Mouse (Mus musculus) stomach, postnatal 0 days (tissue): ENCODE measurements around the gene Zfp286.

Source experiments
- CTCF ChIP-seq: IDR thresholded peaks from 2 replicates; pipeline ENCODE4 v1.5.1; 2016; ENCODE audit warnings: antibody characterized with exemption, low read depth, mild to moderate bottlenecking, moderate library complexity
- EP300 ChIP-seq: optimal IDR thresholded peaks from 2 replicates; pipeline ENCODE3; 2016; ENCODE audit warnings: antibody characterized with exemption

DNA sequence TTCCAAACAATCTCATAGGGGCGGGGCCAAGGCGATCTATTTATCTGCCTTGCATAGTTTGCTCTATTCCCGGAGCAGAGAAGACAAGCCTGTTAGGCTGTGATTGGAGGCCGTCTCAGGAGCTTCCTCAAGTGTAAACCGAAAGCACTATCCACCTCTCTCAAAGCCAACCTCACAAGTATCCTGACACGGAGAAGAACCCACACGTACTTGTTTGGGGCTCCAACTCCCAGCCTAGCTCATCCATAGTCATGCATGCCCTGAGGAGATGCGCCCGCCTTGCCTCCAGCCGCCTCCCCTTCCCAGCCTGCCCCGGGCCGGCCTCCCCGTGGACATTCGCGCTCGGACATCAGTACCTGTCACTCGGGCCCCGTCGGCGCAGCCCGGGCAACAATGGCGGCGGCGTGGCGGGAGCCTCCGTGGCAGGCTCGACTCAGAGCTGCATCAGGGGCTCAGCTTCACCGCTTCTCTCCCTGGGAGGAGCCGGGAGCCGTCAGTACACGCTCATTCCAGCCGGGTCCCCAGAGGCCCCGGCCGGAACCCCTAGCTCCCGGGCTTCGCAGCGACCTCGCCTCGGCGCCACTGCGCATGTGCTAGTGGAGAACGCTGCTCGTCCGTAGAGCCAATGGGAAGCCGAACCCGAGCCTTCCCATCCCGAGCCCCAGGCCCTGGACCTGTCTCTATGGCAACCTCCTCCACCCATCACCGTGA, 57.8 kb downstream of the Zfp286 start, which contains the start of gene Zfp287:
- TF ChIP-seq CTCF = peak; percentile 7; the same call in 1 of the 2 replicates
- TF ChIP-seq EP300 = no peak
